Mouse (Mus musculus) brain, adult 2 months (tissue): ENCODE measurements around the gene Rpl9.

ENCODE experiments used
- DNase-seq: peaks from one replicate; pipeline ENCODE4 v3.0.0; 2011; ENCODE audit warnings: low read depth, low spot score

The Rpl9 gene

GRCm38 (mm10) chr5:65374746-65375145, 16.5 kb downstream of the Rpl9 start:
- no peak for DNase-seq

- DNase-seq: no peak
Measured at GRCm38 (mm10) chr5:65371551-65371950, 19.7 kb downstream of the Rpl9 start.

GRCm38 (mm10) chr5:65367837-65368236, 23.4 kb downstream of the Rpl9 start:
- DNase-seq: no peak

- DNase-seq: no peak
Measured at GRCm38 (mm10) chr5:65357771-65358170, 33.5 kb downstream of the Rpl9 start.

- DNase-seq: no peak
Measured at GRCm38 (mm10) chr5:65356851-65357250, 34.4 kb downstream of the Rpl9 start.

- DNase-seq: no peak
Measured at GRCm38 (mm10) chr5:65354985-65355384, 36.3 kb downstream of the Rpl9 start.

GRCm38 (mm10) chr5:65354097-65354496, 37.1 kb downstream of the Rpl9 start:
- DNase-seq: no peak

- DNase-seq: no peak
Measured at GRCm38 (mm10) chr5:65350508-65350907, 40.7 kb downstream of the Rpl9 start.

- no peak for DNase-seq
Measured at GRCm38 (mm10) chr5:65348168-65348567, 43.1 kb downstream of the Rpl9 start, which contains the start of gene Klb. Gene Klb (plus strand): TSS chr5:65348314.

GRCm38 (mm10) chr5:65340167-65340566, 51.1 kb downstream of the Rpl9 start:
- DNase-seq: no peak

GRCm38 (mm10) chr5:65338394-65338793, 52.9 kb downstream of the Rpl9 start:
- no peak for DNase-seq
